Mouse (Mus musculus) hematopoietic stem cell, adult 5-6 weeks (primary cell): ENCODE data around the gene Pomt1. TPM values are rescaled to one million over a fixed set of nuclear protein-coding genes. Genes with fewer than 3 reads are reported as not detected.
A peak's percentile ranks its signal among the peaks of the same experiment; 100 is the strongest.

Experiments used
- ATAC-seq, 2 experiments: fragments of 125-278 bp in 1 of 2; replicated peaks in 1 of 2; 2 replicates each; pipeline ENCODE4 v1.8.0; 2016 to 2017; ENCODE audit warnings: inconsistent platforms in 2 of 2, mild to moderate bottlenecking in 2 of 2, moderate number of reproducible peaks in 2 of 2, low read depth in 1 of 2, moderate TSS enrichment in 1 of 2; ENCODE audit not compliant: low FRiP score in 2 of 2, poor library complexity in 2 of 2, severe bottlenecking in 2 of 2, insufficient read depth in 1 of 2, low TSS enrichment in 1 of 2
- total RNA-seq: library from RNA; stranded (forward); fragments of 172-1452, 232-1000 nt; gene quantifications from 2 replicates; pipeline ENCODE4 v1.2.3, GENCODE M21; 2017

Gene Pomt1
- total RNA-seq, 1 experiment from 2014 or later: 25.3 TPM

DNA sequence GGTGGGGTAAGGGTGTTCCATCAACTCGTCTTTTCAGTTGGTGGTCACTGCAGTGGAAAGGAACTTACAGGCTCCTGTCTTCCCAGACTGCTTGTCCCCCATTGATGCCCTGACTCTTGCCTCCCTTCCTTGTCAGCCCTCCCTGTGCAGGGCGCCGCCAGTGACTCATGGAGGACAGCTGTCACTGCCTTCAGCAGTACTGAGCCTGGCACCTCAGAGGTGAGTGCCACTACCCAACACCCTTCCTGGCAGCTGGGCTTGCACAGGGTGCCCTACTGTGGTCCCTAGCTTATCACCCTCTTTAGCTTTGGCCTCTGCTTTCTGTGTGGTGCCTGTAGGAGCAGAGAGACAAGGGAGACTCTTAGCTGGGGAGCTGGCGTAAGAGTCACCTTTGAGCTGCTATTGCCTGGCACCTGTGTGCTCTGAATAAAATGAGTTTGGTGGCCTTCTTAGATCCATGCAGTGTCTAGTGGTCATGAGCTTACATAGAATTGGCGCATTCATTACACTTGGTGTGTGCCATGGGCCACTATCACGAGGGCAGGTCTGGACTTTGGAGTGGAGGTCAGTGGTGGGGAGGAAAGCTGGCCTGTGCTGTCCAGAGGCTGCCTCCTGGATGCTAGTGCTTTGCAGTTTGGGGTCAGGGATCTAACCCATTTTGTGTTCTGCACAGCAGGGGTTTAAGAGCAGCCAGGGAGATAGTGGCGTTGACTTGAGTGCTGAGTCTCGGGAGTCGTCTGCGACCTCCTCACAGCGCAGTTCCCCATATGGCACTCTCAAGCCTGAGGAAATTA, 17.7 kb upstream of the Pomt1 start:
- ATAC-seq: no peak

DNA sequence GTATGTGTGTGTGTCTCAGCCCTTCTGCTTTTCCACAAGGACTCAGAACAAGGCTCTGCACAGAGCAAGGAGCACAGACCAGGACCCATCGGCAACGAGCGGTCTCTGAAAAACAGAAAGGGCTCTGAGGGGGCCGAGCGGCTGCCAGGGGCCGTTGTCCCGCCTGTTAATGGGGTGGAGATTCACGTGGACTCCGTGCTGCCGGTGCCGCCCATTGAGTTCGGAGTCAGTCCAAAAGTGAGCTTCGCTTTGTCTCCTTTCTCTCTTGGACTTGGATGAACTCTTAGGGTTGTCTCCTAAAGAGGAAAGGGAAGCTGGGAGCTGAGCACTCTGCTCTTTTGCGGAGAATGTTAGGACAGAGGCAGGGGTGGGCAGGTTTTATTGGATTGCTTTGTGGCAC, 16.9 kb upstream of the Pomt1 start:
- ATAC-seq: no peak

DNA sequence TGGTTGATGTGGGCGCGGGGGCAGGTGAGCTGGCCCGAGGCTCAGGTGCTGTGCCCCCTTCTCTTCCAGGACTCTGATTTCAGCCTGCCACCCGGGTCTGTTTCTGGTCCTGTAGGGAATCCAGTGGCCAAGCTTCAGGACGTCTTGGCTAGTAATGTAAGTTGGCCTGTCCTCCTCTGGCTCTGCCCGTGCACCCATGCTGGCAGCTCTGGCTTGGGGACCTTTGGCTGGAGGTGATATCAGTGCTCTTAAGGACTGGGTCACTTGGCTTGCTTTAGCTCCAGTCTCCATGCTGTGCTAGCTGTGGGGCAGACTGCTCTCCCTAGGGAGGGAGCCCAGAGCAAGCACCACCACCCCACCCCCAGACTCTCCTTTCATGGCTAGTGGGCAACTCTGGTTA, 16.4 kb upstream of the Pomt1 start:
- no peak for ATAC-seq

DNA sequence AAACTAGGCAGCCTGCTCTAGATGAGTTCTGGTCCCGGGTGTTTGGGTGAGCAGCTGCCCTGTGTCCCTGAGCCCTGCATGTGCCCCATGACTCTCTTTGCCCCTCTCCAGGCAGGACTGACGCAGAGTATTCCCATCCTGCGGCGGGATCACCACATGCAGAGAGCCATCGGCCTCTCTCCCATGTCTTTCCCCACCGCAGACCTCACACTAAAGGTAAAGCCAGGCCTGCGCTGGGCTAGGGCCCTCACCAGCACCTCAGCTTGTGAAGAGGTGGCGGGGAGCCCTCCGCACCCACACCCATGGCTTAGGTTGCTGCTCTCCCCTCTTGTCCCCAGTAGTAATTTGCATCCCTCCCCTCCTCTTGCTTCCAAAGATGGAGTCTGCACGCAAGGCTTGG, 15.4 kb upstream of the Pomt1 start:
- ATAC-seq: no peak

DNA sequence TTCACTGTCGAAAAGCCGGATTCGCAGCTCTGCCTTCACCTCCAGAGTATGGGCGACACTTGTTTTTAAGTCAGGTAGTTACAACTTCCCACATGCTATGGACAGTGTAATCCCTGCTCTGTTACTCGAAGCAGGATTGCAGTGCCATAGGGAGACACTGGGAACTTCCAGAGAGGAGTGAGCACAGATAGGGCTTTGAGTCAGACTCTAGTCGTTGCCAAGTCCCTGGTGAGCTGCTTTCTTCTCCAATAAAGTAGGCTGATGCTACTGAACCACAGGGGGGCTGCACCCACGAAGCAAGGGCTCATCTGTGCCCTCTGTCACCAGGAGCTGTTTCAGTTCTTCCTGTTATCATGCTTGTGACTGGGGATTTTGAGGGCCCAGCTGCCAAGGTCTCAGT, 14.8 kb upstream of the Pomt1 start:
- ATAC-seq: no peak

DNA sequence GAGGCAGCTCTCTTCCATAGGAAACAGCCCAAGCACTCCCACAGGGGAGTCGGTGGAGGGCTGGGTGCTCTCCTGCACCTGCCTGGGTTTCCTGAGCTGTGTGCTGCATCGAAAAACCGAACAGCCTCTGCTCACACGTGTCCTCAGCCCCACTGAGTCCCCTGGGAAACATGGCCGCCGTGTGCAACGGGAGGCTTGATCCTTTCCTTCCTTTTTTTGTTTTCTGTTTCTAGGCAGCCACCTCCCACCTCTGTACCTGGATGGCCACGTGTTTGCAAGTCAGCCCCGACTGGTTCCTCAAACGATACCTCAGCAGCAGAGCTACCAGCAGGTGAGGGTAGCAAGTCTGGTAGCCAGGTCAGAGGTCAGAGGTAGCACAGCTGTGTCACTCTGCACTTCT, 14.3 kb upstream of the Pomt1 start:
- ATAC-seq: no peak

DNA sequence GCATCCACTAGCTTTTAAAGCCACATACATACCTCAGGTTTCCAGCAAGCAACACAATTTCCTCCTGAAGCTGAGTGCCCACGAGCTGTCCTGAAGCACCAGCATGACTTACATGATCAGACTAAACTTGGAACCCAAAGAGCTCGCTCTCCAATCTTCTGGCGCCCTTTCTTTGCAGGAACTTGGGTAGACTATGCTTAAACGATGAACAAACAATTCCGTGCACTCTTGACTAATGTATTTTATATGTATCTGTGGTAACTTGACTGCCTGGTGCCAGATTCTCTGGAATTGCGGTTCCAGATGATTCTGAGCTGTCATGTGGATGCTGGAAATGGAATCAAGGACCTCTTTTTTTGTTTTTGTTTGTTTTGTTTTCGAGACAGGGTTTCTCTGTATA, 957 bp upstream of the Pomt1 start:
- ATAC-seq: no peak

DNA sequence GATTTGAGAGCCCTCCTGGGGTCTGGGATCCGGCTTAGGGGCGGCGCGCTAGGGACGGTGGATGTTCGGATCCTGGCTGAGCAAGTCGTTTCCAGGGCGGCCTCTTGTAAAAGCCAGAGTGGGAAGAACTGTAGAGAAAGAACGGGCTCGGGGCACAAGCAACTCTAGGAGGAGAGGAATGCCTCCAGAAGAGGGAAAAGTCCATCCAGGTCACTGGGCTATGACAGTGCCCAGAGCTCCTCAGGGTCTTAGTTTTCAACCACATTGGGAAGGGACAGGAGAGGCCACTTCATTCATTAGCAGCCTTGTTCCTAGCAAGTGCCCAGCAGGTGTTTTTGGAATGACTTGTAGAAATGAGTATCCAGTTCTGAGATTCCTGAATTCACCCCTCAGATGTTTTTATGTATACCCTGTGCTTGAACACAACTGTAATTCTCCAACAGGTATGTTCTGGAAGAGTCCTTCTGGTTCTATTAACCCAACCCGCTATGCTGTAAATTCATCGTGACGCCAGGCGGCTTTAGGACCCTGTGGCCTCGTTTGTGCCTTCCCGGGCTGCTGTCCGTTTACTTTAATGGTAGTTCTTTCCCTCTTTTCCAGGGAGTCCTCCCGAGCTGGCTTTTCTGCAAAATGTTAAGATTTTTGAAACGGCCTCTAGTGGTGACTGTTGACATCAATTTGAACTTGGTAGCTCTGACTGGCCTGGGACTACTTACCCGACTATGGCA, 534 bp downstream of the Pomt1 start:
- ATAC-seq: peak; percentile 43 to 53; a peak in 3 of 4 replicates

DNA sequence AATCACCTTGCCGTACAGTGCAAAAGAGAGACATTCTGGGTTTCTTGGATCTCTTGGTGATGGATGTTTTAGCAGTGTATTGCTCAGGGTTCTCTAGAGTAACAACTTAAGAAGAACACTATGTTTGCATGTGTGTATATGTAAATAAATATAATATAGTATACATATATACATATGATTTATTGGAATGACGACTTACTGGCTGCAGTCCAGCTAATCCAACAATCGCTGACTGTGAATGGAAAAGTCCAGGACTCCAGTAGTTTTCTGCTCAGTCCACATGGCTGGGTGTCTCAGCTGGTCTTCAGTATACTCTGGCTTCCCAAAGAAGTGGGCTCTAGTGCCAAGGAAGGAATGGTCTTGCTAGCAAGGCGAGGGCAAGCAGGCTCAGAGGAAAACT, 1.2 kb downstream of the Pomt1 start:
- ATAC-seq: no peak

DNA sequence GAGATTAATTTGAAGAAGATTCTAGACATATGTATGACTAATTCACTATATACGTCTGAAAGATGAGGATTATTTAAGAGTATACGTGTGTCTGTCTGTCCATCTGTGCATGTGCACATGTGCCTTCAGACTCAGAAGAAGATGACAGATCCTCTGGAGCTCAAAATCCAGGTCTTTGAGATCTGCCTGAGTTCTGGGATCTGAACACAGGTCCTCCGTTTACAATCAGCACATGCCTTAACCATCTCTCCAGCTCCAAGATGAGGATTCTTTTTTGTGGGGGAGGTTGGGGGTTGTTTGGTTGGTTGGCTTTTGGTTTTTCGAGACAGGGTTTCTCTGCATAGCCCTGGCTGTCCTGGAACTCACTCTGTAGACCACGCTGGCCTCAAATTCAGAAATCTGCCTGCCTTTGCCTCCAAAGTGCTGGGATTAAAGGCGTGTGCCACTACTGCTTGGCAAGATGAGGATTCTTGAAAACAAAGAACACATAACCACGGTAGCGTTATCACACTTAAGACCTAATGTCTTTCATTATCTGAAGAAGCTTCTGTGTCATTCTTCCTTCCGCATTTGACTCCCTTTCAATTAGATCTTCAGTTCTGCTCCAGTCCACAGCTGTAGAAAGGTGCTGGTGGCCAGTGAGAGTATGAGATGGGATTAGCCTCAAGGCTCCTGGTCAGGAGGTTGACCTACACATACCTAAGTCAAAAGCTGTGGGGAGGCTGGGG, 2.5 kb downstream of the Pomt1 start:
- ATAC-seq: no peak

DNA sequence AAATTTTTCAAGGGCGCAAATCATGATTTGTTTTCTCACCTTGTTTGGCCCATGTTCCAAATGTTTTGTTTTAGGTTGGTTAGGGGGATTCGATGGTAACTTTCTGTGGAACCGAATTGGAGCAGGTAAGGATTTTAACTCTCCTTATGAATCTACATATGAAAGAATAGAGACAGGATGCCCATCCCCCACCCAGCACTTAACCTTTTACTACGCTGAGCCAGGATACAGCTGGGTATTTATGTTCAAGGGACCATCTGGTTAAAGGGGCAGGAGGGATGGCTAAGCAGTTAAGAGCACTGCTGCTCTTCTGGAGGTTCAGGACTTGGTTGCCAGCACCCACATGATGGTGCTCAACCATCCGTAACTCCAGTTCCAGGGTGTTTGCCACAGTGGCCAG, 4.2 kb downstream of the Pomt1 start:
- no peak for ATAC-seq

DNA sequence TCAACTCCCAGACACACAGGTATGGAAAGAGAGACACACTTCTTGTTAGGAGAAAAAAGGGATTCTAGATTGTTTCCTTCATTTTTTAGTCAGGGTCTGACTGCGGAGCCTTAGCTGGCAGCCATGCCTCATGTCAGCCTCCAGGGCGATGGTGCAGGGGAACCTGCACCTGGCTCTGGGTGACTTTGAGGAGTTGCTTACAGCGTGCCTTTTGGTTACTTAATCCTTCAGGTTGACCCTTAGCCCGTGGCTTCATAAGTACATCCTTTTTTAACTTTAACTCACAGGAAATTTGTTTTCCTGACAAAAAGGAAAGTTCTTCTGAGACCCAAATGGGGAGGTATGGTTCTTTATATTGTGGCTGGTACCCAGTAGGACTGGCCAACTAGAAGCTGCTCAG, 6.6 kb downstream of the Pomt1 start:
- ATAC-seq: no peak

DNA sequence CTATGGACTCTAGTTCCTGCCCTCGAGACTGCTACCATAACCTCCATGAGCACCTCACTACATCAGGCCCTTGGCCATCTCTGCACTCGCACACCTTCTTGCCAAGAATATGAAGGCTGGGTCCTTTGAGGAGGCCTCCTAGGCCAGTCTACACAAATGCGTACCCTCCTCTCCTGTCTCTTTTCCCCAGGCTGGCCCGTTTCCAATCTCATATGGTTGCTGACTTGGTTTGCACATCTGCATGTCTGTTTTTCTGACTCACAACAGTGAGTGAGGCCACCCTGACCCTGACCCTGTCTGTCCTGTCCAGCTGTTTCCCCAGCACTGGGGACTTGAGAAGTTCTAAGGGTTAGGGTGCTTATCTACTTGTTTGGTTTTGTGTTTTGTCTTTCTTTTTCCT, 10.4 kb downstream of the Pomt1 start:
- no peak for ATAC-seq

DNA sequence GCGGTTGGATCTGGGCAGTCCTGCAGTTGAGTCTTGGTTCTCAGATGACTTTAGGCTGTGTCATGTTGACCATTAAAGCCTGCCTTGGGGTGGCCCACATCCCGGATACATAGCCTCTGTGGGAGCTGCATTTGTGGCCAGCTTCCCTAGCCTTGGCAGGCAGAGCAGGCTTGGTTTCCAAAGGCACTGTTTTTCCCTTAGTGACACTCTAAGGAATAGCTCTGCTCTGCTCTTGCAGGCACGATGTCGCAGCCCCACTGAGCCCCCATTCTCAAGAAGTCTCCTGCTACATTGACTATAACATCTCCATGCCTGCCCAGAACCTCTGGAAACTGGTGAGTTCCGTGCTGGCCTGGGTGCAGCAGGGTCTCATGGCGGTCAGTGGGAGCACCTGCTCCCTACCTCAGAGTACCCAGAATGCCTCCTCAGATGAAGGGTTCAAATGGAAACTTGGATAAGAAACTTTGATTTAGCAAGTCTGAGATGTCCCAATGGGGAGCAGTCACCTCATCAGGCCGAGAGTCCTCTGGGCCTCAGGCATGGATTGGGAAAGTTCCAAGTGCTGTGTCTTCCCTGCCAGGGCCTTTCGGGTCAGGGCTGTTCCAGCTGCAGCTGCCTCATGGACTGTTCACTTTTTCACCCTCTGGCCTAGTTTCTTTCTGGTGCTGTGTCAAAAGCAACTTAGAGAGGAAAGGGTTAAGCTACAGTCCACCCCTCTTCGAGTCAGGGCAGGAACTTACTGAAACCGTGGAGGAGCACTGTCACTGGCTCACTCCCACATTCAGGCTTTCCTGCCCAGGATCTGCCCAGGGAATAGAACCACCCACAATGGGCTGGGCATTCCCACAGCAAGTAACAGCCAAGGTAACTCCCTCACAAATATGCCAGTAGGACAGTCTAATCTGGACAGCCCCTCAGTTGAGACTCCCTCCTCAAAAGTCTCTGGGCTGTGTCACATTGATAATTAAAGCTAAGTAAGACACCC, 12.3 kb downstream of the Pomt1 start:
- no peak for ATAC-seq

DNA sequence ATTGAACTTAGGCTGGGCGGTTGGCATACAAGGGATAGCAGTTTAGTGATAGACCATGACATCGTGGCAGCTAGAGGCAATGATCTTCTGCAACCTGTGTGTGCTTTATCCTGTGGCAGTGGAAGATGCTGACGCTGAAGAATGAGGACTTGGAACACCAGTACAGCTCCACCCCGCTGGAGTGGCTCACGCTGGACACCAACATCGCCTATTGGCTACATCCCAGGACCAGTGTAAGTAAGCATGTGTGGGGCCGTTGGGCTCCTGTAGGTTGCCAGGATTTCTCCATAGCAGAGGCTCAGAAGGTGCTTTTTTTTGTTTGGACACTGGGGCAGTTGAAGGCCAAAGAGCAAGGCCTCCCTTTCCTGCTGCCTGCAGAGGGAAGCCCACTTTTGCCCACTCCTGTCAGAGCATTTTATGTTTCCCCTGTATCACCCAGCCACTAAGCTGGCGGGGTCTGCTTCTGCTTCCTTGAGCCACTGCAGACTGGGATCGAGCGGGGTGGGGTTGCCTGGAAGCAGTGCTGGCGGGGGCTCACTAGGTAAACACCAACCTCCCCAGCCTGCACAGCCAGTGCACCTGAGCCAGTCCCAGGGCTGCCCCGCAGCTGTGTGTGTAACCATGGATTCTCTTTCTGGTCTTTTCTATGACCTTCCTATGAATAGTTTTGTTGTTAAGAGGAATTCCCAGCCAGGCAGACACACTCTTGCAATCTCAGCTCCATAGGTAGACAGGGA, 15.6 kb downstream of the Pomt1 start:
- no peak for ATAC-seq

DNA sequence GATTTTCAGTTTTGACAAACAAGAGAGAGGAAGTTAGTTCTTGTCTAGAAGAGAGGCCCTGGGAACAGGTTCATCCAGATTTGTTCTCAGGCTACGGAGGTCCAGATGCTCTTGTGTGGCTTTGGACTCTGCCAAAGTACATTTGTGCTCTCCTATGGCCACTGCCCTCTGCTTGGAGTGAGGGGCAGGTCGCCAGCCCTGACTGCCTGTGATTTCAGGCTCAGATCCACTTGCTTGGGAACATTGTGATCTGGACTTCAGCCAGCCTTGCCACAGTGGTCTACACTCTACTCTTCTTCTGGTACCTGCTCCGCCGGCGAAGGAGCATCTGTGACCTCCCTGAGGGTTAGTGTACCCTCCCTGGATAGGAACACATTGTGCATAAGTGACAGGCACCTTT, 16.3 kb downstream of the Pomt1 start:
- no peak for ATAC-seq

DNA sequence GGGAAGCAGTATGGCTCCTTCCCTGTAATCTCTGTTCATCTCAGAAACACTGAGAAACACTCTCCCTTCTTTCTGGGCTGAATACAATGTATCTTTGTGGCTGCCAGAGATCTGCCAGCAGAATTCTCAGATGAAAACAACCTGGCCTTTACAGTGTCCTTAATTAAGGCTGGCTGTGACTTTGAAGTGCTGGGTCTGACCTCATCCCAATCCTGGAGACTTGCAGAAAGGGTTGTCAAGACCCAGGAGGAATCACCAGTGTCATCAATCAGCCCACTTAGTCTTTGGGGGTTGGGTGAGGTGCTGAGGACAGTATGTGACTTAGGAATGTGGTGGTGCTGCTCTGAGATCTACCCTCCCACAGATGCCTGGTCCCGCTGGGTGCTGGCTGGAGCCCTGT, 17.0 kb downstream of the Pomt1 start:
- ATAC-seq: no peak
